Mouse (Mus musculus): Measurements from ENCODE around the gene Tbx5. TPM values are rescaled to one million over a fixed set of nuclear protein-coding genes. Genes with fewer than 3 reads are reported as not detected.

The Tbx5 gene
- total and polyA plus RNA-seq, 2 experiments from 2014 or later = 0.04 TPM; not detected in 1

DNA sequence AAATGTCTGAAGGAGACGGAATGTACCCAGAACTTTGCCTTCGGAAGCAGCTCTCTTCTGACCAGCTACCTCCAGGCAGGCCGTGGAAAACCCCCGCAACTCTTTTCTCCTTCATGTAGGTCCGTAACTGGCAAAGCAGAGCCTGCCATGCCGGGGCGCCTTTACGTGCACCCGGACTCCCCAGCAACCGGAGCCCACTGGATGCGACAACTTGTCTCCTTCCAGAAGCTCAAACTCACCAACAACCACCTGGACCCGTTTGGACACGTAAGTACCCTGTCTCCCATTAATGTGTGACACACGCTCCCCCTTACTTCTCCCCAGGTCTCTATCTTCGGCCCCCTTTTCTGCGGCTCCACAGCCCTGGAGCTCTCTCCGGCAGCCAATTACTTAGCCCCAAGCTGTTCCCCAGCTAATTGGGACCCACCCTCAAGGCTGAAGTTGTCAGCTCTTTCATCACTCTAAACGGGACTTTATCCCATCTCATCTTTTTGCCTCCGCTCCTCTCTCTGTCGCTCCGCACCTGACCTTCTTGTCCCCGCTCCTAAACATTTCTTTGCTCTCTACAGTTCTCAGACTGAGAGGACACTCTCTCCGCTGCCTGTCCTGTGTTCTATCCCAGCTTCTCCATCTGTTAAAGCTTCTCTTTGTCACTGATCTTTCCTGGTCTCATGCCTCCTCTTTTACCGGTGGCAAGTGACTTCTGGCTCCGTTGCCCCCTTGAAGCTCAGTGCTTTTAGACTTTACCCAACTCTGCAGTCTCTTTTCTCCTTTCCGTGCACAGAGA, 9.4 kb downstream of the Tbx5 start:
- no peak overlapping the region for H3K9ac ChIP-seq (replicated peaks; ENCODE audit: low read length)
- no peak overlapping the region for H3K27ac ChIP-seq
- H3K4me3 ChIP-seq (ENCODE audit: low read length) = no peak overlapping the region
- H3K4me2 ChIP-seq (ENCODE audit: low read depth, low read length) = no peak overlapping the region
- no peaks in the 10 kb centered on the region for H3K4me1 ChIP-seq (ENCODE audit: insufficient read depth, low read length)
- DNase-seq (ENCODE audit: low spot score) (no peak), ATAC-seq (no peak)
- no peaks in the 10 kb centered on the region for H3K36me3 ChIP-seq (ENCODE audit: insufficient read depth, low read length)
- WGBS = under 1% methylated on average over 26 of the region's 26 CpGs
- TF ChIP-seq CTCF (IDR thresholded peaks at IDR 0.05; ENCODE audit: low read depth) = no peak
- H3K27me3 ChIP-seq (ENCODE audit: insufficient read depth, low read length) = peaks cover 91% of the 10 kb centered on the region
- no peaks in the 10 kb centered on the region for H3K9me3 ChIP-seq (ENCODE audit: low read length)

DNA sequence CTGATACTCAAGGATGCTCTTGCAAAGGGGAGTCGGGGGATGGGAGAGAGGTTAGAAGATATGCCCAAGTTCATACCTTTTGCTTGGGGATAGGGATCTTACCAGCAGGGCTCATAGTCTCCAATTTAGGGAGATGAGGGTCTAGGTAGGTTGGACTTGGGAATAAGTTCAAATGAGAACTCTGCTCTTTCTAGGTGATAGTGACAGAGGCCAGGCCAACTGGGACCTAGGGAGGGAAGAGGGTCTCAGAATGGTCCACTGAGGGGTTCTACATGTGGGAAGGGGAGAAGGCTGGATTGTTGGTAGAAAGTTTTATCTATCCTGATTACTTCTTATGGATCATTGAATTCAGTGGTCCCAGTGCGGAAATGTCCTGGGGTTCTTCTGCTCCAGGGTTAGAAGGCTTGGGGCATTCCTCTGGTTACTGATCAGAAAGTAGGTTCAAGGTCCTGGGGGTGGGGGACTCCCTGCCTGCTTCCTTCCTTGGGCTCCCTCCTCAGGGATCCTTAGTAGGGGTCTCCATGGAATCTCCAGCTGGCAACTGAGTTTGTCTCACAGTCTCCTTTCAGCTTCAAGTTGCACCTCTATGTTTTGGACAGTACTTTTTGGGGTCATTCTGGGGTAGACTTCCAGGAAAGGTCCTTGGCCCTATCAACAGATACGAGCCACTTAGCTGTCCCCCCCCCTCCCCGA, 10.4 kb downstream of the Tbx5 start:
- no peak overlapping the region for H3K27ac ChIP-seq
- WGBS = 3% methylated on average over 4 of the region's 4 CpGs
- no peaks in the 10 kb centered on the region for H3K36me3 ChIP-seq (ENCODE audit: insufficient read depth, low read length)
- H3K4me2 ChIP-seq (ENCODE audit: low read depth, low read length) = no peak overlapping the region
- no peak overlapping the region for H3K4me3 ChIP-seq (ENCODE audit: low read length)
- DNase-seq (ENCODE audit: low spot score) (no peak), ATAC-seq (no peak)
- no peaks in the 10 kb centered on the region for H3K9me3 ChIP-seq (ENCODE audit: low read length)
- TF ChIP-seq CTCF (IDR thresholded peaks at IDR 0.05; ENCODE audit: low read depth) = no peak
- H3K4me1 ChIP-seq (ENCODE audit: insufficient read depth, low read length) = no peaks in the 10 kb centered on the region
- H3K9ac ChIP-seq (replicated peaks; ENCODE audit: low read length) = no peak overlapping the region
- peaks cover 87% of the 10 kb centered on the region for H3K27me3 ChIP-seq (ENCODE audit: insufficient read depth, low read length)

DNA sequence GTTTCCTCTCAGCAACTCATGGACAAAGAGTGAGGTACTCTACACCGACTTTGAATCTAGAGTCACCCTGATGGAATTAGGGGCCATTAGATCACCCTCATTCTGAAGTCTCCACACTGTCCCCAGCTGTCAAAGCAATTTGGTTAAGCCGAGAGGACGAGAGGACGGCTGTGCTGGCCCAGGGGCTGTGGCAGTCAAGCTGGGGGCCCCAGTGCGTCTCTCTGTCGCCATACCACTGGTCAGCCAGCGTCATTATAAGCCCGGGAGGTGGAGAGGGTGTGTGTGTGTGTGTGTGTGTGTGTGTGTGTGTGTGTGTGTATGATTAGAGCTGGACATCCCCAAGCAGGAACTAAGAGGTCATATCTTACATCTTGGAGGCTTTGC, 10.9 kb downstream of the Tbx5 start:
- Histone ChIP-seq H3K9me3 (ENCODE audit: low read length) (no peaks in the 10 kb centered on the region), H3K27me3 (ENCODE audit: insufficient read depth, low read length) (peaks cover 83% of the 10 kb centered on the region), H3K36me3 (ENCODE audit: insufficient read depth, low read length) (no peaks in the 10 kb centered on the region), H3K4me3 (ENCODE audit: low read length) (no peak overlapping the region), H3K4me1 (ENCODE audit: insufficient read depth, low read length) (no peaks in the 10 kb centered on the region), H3K27ac (no peak overlapping the region), H3K9ac (replicated peaks; ENCODE audit: low read length) (no peak overlapping the region), H3K4me2 (ENCODE audit: low read depth, low read length) (no peak overlapping the region)
- TF ChIP-seq CTCF (IDR thresholded peaks at IDR 0.05; ENCODE audit: low read depth) = no peak
- no peak for ATAC-seq
- whole genome bisulfite sequencing = 0% methylated on average over 8 of the region's 8 CpGs
- DNase-seq (ENCODE audit: low spot score) = no peak

DNA sequence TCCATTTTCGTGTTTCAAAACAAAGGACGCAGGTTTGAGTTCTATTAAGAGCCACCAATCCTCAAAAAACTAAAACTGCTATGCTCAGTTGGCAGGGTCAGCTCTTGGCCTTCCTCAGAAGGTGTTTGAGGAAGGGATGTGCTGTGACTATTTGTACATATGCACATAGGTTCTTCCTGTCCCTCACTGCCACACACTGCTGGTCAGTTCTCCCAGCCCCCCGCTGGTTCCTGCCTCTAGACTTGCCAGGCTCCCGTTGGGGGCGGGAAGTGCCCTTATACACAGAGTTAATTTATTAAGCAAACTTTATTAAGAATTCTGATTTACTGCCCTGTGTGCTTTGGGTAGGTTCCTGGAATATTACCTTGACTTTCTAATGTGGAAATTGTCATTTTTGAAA, 11.9 kb downstream of the Tbx5 start:
- no peak overlapping the region for H3K27ac ChIP-seq
- ATAC-seq (no peak), DNase-seq (ENCODE audit: low spot score) (no peak)
- H3K4me3 ChIP-seq (ENCODE audit: low read length) = no peak overlapping the region
- H3K36me3 ChIP-seq (ENCODE audit: insufficient read depth, low read length) = no peaks in the 10 kb centered on the region
- peaks cover 78% of the 10 kb centered on the region for H3K27me3 ChIP-seq (ENCODE audit: insufficient read depth, low read length)
- no peak overlapping the region for H3K4me2 ChIP-seq (ENCODE audit: low read depth, low read length)
- no peaks in the 10 kb centered on the region for H3K4me1 ChIP-seq (ENCODE audit: insufficient read depth, low read length)
- no peak for TF ChIP-seq CTCF (IDR thresholded peaks at IDR 0.05; ENCODE audit: low read depth)
- no peaks in the 10 kb centered on the region for H3K9me3 ChIP-seq (ENCODE audit: low read length)
- WGBS = 2% methylated on average over 5 of the region's 5 CpGs
- H3K9ac ChIP-seq (replicated peaks; ENCODE audit: low read length) = no peak overlapping the region

DNA sequence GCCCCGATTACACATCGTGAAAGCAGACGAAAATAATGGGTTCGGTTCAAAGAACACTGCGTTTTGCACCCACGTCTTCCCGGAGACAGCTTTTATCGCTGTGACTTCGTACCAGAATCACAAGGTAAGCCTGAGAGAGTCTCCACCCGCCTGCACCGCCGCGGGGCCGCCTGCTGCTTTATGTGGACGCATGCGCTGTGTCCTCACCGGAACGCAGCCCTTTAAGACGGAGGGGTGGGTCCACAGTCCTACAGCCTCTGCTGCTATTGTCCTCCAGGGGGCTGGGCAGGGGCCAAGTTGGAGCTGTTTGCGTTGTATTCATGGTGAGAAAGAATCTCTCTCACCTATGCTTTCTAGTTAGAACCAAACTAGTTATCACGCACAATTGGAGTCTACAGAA, 12.5 kb downstream of the Tbx5 start:
- Histone ChIP-seq H3K36me3 (ENCODE audit: insufficient read depth, low read length) (no peaks in the 10 kb centered on the region), H3K9ac (replicated peaks; ENCODE audit: low read length) (no peak overlapping the region), H3K4me3 (ENCODE audit: low read length) (peak overlapping the region; percentile 21), H3K4me1 (ENCODE audit: insufficient read depth, low read length) (no peaks in the 10 kb centered on the region), H3K27ac (no peak overlapping the region), H3K9me3 (ENCODE audit: low read length) (no peaks in the 10 kb centered on the region), H3K4me2 (ENCODE audit: low read depth, low read length) (peak overlapping the region; percentile 35), H3K27me3 (ENCODE audit: insufficient read depth, low read length) (peaks cover 72% of the 10 kb centered on the region)
- DNase-seq (ENCODE audit: low spot score) (peak; percentile 49), ATAC-seq (no peak)
- TF ChIP-seq CTCF (IDR thresholded peaks at IDR 0.05; ENCODE audit: low read depth) = peak; percentile 27
- 2% methylated on average over 21 of the region's 21 CpGs for WGBS

DNA sequence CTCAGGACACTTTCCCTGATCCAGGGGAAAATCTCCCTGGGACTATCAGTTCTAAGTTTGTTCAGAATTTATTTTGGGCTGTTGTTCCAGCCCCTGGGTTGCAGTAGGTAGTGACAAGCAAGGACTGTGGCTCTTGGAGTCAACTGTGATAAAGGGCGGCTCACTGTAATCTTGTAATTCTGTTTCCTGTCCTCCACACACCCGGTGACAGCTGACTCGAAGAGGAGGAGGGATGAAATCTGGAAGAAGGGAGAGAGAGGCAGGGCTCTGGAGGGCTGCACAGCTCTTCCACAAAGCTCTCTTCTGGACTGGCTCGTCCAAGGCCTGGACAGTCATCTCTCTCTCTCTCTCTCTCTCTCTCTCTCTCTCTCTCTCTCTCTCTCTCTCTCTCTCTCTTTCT, 24.6 kb downstream of the Tbx5 start:
- Histone ChIP-seq H3K9ac (replicated peaks; ENCODE audit: low read length) (no peak overlapping the region), H3K27ac (no peak overlapping the region), H3K27me3 (ENCODE audit: insufficient read depth, low read length) (no peaks in the 10 kb centered on the region; the same call in 1 of the 2 replicates), H3K9me3 (ENCODE audit: low read length) (no peaks in the 10 kb centered on the region), H3K4me3 (ENCODE audit: low read length) (no peak overlapping the region), H3K4me1 (ENCODE audit: insufficient read depth, low read length) (no peaks in the 10 kb centered on the region), H3K4me2 (ENCODE audit: low read depth, low read length) (no peak overlapping the region), H3K36me3 (ENCODE audit: insufficient read depth, low read length) (no peaks in the 10 kb centered on the region)
- TF ChIP-seq CTCF (IDR thresholded peaks at IDR 0.05; ENCODE audit: low read depth) = no peak
- no peak for DNase-seq (ENCODE audit: low spot score)
- 65% methylated on average over 4 of the region's 4 CpGs for WGBS
- ATAC-seq = no peak

DNA sequence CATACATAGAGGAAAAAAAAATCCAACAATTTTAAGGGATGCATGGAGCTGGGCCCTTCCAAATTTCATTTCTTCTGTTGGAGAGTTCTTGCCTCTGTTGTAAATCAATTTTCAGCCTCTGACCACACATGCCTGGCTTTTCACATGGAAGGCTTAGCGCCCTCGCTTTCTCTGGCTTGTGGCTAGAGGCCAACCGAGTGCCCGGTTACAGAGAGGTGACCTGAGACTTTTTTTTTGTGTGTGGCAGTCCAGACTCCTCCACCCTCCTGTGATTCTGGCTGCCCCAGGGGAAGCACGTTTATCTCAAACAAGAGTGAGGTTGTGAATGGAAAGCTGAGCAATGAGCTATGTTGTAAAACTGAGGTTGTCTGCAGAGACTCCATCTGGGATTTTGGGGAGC, 28.8 kb downstream of the Tbx5 start:
- no peak for TF ChIP-seq CTCF (IDR thresholded peaks at IDR 0.05; ENCODE audit: low read depth)
- H3K4me1 ChIP-seq (ENCODE audit: insufficient read depth, low read length) = no peaks in the 10 kb centered on the region; the same call in 1 of the 2 replicates
- no peak overlapping the region for H3K9ac ChIP-seq (replicated peaks; ENCODE audit: low read length)
- 58% methylated on average over 5 of the region's 5 CpGs for WGBS
- no peak for DNase-seq (ENCODE audit: low spot score)
- no peaks in the 10 kb centered on the region for H3K36me3 ChIP-seq (ENCODE audit: insufficient read depth, low read length)
- H3K4me3 ChIP-seq (ENCODE audit: low read length) = no peak overlapping the region
- no peaks in the 10 kb centered on the region for H3K9me3 ChIP-seq (ENCODE audit: low read length)
- no peaks in the 10 kb centered on the region; the same call in 1 of the 2 replicates for H3K27me3 ChIP-seq (ENCODE audit: insufficient read depth, low read length)
- no peak for ATAC-seq
- no peak overlapping the region for H3K27ac ChIP-seq
- no peak overlapping the region for H3K4me2 ChIP-seq (ENCODE audit: low read depth, low read length)

All from hindbrain, postnatal 0 days (tissue).